Mouse (Mus musculus): ENCODE results near the gene Ckap2l.

- TF ChIP-seq GATA1 (IDR thresholded peaks at IDR 0.05; ENCODE audit: borderline replicate concordance, low read length), result no peak
- no peak for TF ChIP-seq FLI1 (IDR thresholded peaks at IDR 0.05; ENCODE audit: low read length)
These were observed 926 bp downstream of the Ckap2l start for GRCm38 (mm10) chr2:129296086-129296485.
